Mouse (Mus musculus): Measurements from ENCODE around the gene Cgnl1.

Gene Cgnl1

DNA sequence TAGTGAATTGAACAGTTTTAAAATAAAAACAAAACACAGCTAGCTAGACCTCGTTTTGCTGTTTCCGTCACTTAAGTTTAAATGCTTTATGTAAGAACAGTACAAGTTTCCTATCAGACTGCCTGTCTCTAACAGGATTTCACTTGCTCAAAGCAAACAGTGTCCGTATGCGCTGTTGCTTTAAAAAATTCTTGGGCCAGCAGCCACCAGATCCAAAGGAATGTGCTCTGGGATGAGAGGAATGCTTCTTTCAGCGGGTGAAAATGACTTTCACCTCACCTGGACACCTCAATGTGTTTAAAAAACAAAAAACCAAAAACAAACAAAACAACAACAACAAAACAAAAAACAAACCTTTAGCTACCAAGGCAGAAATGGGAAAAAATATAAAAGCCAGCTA lies 54.4 kb downstream of the Cgnl1 start:
- DNase-seq (ENCODE audit: low spot score): peak; percentile 53

DNA sequence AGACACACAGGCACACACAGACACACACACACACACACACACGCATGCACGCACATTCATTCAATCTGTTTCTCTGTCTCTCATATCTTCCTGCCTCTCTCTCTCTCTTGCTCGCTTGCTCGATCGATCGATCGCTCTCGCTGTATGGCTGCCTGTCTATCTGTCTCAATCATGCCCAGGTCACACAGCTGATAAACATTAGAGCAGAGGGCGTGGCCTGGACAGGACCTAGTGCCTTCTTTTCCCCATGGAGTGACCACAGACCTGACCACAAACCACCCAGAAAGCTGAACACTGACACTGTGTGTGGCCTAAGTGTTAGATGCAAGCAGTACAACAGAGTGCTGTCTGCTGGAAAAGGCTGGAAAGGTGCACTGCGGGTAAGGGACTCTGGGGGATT lies 60.6 kb downstream of the Cgnl1 start:
- DNase-seq (ENCODE audit: low spot score): no peak

DNA sequence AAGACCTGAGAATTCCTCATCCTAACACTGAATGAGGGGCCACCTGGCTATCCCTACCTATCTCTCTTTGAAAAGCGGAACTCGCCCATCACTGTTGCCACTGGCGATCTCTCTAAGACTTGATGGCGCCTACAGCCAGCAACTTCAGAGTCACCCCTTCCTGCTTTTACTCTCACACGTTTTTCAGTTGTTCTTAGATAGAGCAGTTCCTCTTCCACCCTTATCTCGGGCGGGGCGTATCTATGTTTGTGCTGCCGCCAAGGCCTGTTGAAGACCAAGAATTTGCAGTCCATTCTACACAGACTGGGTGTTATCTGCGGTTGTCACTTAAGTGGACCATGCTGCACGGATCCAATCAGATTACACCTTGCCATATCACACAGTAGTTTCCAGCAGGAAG lies 62.2 kb downstream of the Cgnl1 start:
- DNase-seq (ENCODE audit: low spot score): no peak

- no peak for DNase-seq (ENCODE audit: low spot score)
Observed at GRCm38 (mm10) chr9:71707989-71708388, 63.4 kb downstream of the Cgnl1 start.

DNA sequence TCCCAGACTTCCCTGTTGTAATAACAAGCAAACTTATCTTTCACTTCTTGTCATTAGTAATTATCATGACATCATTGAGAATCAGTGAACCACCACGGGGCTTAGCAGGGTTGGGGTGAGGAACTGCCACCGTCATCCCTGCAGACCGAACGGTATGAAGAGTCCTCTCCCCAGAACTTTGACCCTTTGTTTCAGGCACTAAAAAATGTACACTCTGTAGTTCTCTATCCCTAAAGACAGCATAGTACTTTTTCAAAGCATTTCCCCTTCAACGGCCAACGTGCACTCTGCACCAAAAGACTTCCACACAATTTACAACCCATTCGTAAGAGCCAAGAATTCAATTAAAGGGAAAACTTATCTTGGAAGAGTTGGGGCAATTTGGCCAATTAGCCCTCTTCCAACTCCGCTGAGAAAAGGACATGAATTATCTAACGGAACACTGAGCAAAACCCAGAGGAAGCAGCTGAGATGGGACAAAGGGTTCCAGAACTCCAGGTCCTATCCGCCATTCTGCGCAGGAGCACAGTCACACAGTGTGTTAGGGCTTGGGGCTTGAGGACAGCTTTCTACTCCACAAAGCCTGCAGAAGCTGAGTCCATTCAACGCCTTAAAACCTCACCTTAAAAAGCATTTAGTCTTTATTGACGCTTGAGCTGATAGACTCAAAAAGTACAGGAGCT lies 66.9 kb downstream of the Cgnl1 start:
- no peak for DNase-seq (ENCODE audit: low spot score)

DNA sequence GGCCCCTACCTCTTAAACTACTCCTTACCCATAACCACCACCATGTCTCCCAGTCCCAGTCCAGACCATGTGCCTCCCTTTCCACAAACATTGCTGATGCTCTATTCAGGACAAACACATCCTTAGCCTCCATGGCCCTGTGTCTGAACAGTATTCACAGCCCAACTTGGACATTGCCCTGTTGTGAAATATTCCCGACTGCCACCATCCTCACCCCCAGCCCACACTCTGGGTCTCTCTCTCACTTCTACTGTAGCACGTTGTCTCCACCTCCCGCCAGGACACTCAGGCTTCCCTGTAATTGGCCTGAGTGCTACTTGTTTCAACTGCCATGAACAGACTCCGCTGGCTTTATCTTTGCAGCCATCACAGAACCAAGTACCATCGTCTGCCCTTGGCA lies 72.3 kb downstream of the Cgnl1 start:
- DNase-seq (ENCODE audit: low spot score): no peak

DNA sequence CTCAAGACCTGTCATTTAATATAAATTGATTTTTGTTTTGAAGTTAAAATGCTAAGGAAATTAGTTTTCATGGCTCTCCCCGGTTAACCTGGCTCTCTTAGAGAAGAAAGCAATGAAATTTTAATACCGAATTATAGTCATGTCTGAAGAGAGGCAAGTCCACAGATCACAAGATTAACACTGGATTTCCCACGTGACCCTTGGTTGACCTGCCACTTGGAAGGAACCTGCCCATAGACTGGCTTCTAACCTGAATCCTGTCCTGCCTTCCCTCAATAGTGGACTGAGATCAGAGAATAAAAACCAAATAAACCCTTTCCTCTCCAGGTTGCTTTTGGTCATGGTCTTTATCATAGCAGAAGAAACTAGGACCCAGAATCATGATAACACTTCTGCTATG lies 73.3 kb downstream of the Cgnl1 start:
- DNase-seq (ENCODE audit: low spot score): no peak

DNA sequence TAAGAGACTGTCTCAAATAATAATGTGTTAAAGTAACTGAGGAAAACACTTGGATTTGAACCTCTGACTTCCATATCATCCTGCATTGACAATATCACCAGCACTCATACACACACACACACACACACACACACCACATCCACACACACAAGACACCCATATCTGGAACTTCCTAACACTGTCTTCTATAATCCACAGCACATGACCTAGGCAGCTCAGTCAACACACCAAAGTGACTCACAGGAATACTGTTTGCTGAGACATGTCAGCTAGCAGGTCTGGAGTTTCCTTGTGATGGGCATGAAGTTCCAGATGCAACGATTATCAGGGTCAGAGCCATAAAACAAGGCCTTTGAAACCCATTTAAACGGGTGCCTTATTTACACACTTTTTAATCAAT lies 74.2 kb downstream of the Cgnl1 start:
- DNase-seq (ENCODE audit: low spot score): no peak

- no peak for DNase-seq (ENCODE audit: low spot score)
Observed at GRCm38 (mm10) chr9:71696762-71697161, 74.6 kb downstream of the Cgnl1 start.

GRCm38 (mm10) chr9:71695133-71695532 lies 76.3 kb downstream of the Cgnl1 start:
- no peak for DNase-seq (ENCODE audit: low spot score)

- no peak for DNase-seq (ENCODE audit: low spot score)
Observed at GRCm38 (mm10) chr9:71694223-71694622, 77.2 kb downstream of the Cgnl1 start.

DNA sequence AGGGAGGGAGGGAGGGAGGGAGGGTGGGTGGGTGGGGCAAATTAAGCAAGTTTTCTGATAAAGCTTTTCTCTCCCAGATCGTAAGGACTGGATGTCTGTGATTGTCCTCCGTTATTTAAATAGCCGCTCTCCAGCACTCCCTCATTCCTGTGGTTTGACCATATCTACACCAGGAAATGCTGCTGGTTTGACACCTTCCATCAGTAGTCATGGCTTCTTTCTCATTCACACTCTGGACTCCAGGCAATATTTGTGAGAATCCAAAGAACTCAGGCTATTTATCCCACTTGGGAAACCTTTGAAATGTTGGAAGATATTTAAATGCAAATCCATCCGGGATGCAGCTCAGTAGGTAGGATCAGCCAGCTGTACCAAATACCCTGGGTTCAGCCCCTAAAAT lies 77.6 kb downstream of the Cgnl1 start:
- DNase-seq (ENCODE audit: low spot score): no peak

GRCm38 (mm10) chr9:71692165-71692564 lies 79.2 kb downstream of the Cgnl1 start:
- DNase-seq (ENCODE audit: low spot score): no peak

DNA sequence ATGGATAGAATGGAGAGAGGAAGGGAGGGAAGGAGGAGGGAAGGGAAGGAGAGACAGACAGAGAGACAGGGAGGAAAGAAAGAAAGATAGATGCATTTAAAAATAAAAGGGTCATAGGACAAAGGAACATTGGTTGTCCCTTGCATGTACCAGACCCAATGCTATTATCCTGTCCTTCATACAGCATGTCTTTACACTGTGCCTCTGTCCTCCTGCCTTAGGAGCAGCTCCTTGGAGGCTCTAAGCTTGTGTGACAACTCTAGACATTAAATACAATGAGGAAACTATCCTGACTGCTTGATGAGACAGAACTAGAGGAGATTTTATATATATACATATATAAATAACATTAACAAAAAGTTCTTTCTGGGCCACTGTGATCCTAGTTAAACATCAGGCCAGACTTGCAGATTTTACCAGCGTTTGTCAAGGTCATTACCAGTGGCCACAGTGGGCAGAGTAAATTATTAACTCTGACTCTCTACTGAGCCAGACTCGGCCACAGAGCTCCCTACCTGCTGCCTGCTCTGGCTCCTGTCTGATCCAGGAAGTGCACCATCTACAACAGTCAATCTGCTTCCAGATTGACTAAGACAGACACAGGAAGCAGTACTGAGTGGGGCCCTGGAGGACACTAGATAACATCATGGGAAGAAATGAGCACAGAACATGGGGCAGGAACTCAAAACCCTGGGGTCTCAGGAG lies 81.9 kb downstream of the Cgnl1 start:
- no peak for DNase-seq (ENCODE audit: low spot score)

GRCm38 (mm10) chr9:71686463-71686862 lies 84.9 kb downstream of the Cgnl1 start:
- no peak for DNase-seq (ENCODE audit: low spot score)

- no peak for DNase-seq (ENCODE audit: low spot score)
Observed at GRCm38 (mm10) chr9:71684772-71685171, 86.6 kb downstream of the Cgnl1 start.

DNA sequence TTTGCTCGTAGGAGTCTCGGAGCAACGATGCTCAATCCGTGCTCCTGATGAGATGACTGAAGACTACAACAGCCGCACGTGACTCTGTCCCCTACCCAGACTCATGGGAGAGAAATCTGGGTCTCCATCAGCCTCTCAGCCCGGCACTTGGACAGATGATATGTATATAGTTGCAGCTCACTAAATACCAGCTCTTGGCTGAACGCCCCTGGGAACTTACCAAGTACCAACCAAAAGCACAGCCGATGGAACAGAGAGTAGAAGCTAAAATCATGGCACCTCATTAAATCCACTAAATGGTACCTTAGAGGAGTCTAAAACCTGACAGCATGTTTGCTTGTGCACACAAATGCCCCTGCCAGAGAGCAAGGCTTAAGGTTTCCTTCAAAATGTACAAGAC lies 91.0 kb downstream of the Cgnl1 start:
- no peak for DNase-seq (ENCODE audit: low spot score)

DNA sequence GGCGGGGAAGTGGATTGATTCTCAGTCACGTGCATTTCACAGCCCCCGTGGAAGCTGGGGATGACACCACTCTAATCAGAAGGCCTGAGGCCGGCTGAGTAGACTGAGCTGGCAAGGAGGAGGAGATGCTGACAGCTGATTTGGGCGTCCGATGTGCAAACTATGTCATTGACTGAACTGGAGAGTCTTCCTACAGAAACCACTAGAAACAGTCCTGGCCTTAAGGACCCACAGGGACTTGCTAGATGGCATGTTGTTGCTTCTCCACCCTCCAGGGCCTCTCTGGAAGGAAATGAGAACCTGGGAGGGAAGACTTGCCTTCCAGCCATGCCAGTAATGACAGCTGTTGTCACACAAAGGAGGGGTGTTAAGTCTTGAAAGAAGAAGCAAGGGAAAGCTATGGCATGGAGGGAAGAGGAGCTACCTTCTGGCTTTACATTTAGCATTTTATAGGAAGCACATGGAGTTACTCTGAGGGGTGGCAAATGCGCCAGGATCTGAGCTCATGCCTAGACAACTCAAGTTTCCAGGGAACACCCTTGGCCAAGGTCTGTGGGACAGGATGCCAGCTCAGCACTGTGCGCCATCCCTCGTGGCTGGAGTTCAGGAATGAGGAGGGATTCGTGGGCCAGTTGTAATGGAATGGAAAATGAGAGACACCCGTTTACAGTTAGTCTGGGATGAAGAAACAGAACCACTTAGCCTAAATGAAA lies 92.1 kb downstream of the Cgnl1 start:
- DNase-seq (ENCODE audit: low spot score): no peak

DNA sequence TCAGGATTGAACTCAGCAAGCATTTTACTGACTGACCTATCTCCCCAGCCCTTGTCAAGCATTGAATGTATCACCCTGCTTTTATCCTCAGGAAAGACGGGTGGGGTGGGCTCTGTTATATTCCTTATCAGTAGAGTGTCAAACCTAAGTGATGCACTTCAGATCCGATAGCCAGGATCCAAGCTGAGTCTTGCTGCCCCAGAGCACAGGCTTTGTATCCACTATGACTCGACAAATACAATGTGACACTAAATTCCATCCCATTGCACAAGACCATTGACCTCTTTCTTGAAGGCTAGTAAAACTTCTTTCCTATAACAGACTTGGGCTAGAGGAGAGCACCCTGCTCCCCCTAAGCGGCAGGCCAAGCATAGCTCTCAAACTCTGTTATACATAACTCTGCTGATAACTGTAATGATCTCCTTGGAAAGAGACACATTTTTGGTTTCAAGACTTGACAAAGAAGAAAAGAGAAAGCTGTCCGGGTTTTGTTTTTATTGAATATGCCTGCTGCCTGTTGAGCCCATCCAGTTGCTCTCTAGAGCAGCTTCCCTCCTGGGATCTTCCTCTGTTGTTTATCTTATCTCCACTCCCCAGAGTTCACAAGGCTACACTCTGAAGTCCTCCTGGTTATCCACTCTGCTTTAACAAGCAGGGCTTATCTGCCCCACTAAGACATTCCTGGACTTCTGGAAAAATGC lies 94.3 kb downstream of the Cgnl1 start:
- DNase-seq (ENCODE audit: low spot score): no peak

DNA sequence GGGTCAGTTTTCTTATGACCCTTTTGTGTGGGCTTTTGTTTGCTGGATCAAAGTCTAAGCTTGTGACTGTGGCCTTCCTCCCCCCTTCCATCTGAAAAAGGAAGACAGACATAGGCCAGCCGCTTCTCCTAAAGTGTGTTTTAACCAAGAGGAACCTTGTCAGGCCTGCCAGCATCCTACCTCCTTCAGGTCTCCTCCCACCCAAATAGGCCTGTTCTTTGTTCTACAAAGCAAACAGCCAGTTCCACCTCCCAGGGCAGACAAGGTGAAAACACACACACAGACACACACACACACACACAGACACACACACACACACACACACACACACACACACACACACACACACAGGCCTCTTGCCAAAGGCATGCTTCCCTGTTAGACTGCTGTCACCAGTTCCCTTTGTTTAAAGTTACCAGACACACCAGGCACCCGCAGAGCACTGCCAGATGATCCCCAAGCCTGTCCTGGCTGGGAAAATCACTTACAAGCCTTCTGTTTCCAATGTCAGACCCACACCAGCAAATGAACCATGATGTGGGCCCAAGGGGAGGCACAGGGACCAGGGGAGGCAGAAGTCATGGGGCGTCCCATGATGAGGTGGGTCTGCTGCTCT lies 95.5 kb downstream of the Cgnl1 start:
- no peak for DNase-seq (ENCODE audit: low spot score)

DNA sequence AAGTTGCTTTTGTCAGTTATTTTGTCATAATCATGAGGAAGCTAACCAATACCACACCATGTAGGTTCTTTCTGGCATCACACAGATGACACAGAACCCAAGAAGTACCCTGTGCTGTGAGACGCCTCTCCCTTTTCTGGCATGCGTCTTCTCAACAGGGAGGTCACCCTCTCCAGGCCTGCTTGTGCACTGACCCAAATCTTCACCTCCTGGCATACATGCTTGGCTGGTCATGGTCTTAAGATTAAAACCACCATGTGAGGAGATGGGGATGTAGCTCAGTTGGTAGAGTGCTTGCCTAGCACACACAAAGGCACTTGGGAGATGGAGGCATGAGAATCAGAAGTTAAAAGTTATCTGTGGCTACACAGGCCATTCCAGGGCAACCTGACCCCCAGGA lies 96.2 kb downstream of the Cgnl1 start:
- no peak for DNase-seq (ENCODE audit: low spot score)

GRCm38 (mm10) chr9:71674476-71674875 lies 96.9 kb downstream of the Cgnl1 start:
- no peak for DNase-seq (ENCODE audit: low spot score)
